In genomic region chr17:84958411-84958911, GRCm38 (mm10) we compare ENCODE assay signal across 8 mouse cellular contexts. TPM values are rescaled to one million over a fixed set of nuclear protein-coding genes. Genes with fewer than 3 reads are reported as not detected.
DNase-seq lines count a peak whose midpoint lies in the region; ATAC-seq and TF ChIP-seq lines count a peak whose summit lies in the region.

No protein-coding gene starts in this region.

- H3K4me2 ChIP-seq in intestine, postnatal 0 days (replicated peaks; ENCODE audit: low read depth) = peak overlapping the region; percentile 72
- H3K4me2 ChIP-seq in midbrain, embryonic 13.5 days (replicated peaks) = peak overlapping the region; percentile 65

- peaks cover 1% of the 10 kb centered on the region; the same call in 1 of the 2 replicates for H3K79me2 ChIP-seq in heart, adult 2 months (replicated peaks; ENCODE audit: control insufficient read depth, insufficient read depth, low read length)

- no peaks in the 10 kb centered on the region for H3K27me3 ChIP-seq in heart, adult 2 months (ENCODE audit: control insufficient read depth, insufficient read depth, low read length)
- no peaks in the 10 kb centered on the region for H3K27me3 ChIP-seq in ES-Bruce4 (ENCODE audit: control insufficient read depth, insufficient read depth, low read length, poor library complexity, severe bottlenecking)
- no peaks in the 10 kb centered on the region for H3K27me3 ChIP-seq in intestine, postnatal 0 days (replicated peaks; ENCODE audit: control insufficient read depth, insufficient read depth, low read length)
- H3K27me3 ChIP-seq in midbrain, embryonic 13.5 days = no peaks in the 10 kb centered on the region

- H3K27ac ChIP-seq in heart, adult 2 months = peak overlapping the region; percentile 91
- H3K27ac ChIP-seq in ES-Bruce4 (ENCODE audit: insufficient read depth, low read length) = no peak overlapping the region
- H3K27ac ChIP-seq in embryonic fibroblast, embryonic 13.5 days (ENCODE audit: insufficient read depth, low read length) = peak overlapping the region; percentile 63; the same call in 1 of the 2 replicates
- H3K27ac ChIP-seq in intestine, postnatal 0 days (ENCODE audit: low read depth, low read length) = peak overlapping the region; percentile 93
- peak overlapping the region; percentile 95 for H3K27ac ChIP-seq in midbrain, embryonic 13.5 days

- H3K4me3 ChIP-seq in heart, adult 2 months = peak overlapping the region; percentile 92
- H3K4me3 ChIP-seq in ES-Bruce4 (ENCODE audit: low read depth, low read length) = peak overlapping the region; percentile 86
- peak overlapping the region; percentile 98 for H3K4me3 ChIP-seq in embryonic fibroblast, embryonic 13.5 days (ENCODE audit: insufficient read depth, low read length)
- H3K4me3 ChIP-seq in intestine, postnatal 0 days (ENCODE audit: low read depth, low read length) = peak overlapping the region; percentile 74
- peak overlapping the region; percentile 99 for H3K4me3 ChIP-seq in midbrain, embryonic 13.5 days (replicated peaks)

- no peak for DNase-seq in heart, adult 2 months
- DNase-seq in heart, postnatal 4 days = no peak
- no peak for DNase-seq in ovary, postnatal 10 days (ENCODE audit: low spot score)
- DNase-seq in gastrocnemius, postnatal 14 days = no peak

- no peak for TF ChIP-seq CTCF in heart, adult 2 months (IDR thresholded peaks at IDR 0.05)
- TF ChIP-seq CTCF in ES-Bruce4 (IDR thresholded peaks at IDR 0.05; ENCODE audit: low read depth, low read length) = no peak
- TF ChIP-seq CTCF in embryonic fibroblast, embryonic 13.5 days (IDR thresholded peaks at IDR 0.05; ENCODE audit: borderline replicate concordance, insufficient read depth, low read length) = no peak
- TF ChIP-seq CTCF in intestine, postnatal 0 days (IDR thresholded peaks at IDR 0.05; ENCODE audit: low read depth) = no peak

- intact Hi-C loops in heart, adult 2 months (cut with DNase I) = loop anchor here (5.0 kb wide), 3 partner anchors 81 to 166 kb away; partner anchors contain the start of genes Camkmt, Lrpprc and Prepl
- intact Hi-C loops in gastrocnemius, postnatal 14 days (cut with DNase I; ENCODE audit: low total_unique reads) = no loop called here

- H3K36me3 ChIP-seq in heart, adult 2 months (ENCODE audit: control insufficient read depth, insufficient read depth, low read length) = peaks cover 6% of the 10 kb centered on the region
- peaks cover 2% of the 10 kb centered on the region for H3K36me3 ChIP-seq in ES-Bruce4 (ENCODE audit: control insufficient read depth, insufficient read depth, low read length, poor library complexity, severe bottlenecking)
- no peaks in the 10 kb centered on the region for H3K36me3 ChIP-seq in intestine, postnatal 0 days (ENCODE audit: control insufficient read depth, insufficient read depth)
- no peaks in the 10 kb centered on the region for H3K36me3 ChIP-seq in midbrain, embryonic 13.5 days

- no peak for TF ChIP-seq EP300 in heart, adult 2 months (IDR thresholded peaks at IDR 0.05; ENCODE audit: insufficient read depth, low read depth, low read length)
- TF ChIP-seq EP300 in ES-Bruce4 (IDR thresholded peaks at IDR 0.05; ENCODE audit: insufficient read depth, low read depth, low read length) = no peak

- peak overlapping the region; percentile 89 for H3K9ac ChIP-seq in heart, adult 2 months (ENCODE audit: low read depth, low read length)
- H3K9ac ChIP-seq in ES-Bruce4 (ENCODE audit: low read depth, poor library complexity, severe bottlenecking) = peak overlapping the region; percentile 96
- peak overlapping the region; percentile 99 for H3K9ac ChIP-seq in intestine, postnatal 0 days (ENCODE audit: low read depth, low read length)
- H3K9ac ChIP-seq in midbrain, embryonic 13.5 days (replicated peaks) = peak overlapping the region; percentile 98

- H3K4me1 ChIP-seq in heart, adult 2 months (ENCODE audit: control insufficient read depth, insufficient read depth, low read length) = peaks cover 4% of the 10 kb centered on the region
- H3K4me1 ChIP-seq in ES-Bruce4 (ENCODE audit: control insufficient read depth, insufficient read depth, low read length) = no peaks in the 10 kb centered on the region
- H3K4me1 ChIP-seq in embryonic fibroblast, embryonic 13.5 days (ENCODE audit: control insufficient read depth, insufficient read depth, low read length) = peaks cover 2% of the 10 kb centered on the region; the same call in 1 of the 2 replicates
- no peaks in the 10 kb centered on the region for H3K4me1 ChIP-seq in intestine, postnatal 0 days (replicated peaks; ENCODE audit: control insufficient read depth, insufficient read depth, low read length)
- H3K4me1 ChIP-seq in midbrain, embryonic 13.5 days (replicated peaks) = peaks cover 34% of the 10 kb centered on the region

- no peak for TF ChIP-seq POLR2A in heart, adult 2 months (IDR thresholded peaks at IDR 0.05; ENCODE audit: insufficient read depth, low read depth, low read length)
- no peak for TF ChIP-seq POLR2A in ES-Bruce4 (IDR thresholded peaks at IDR 0.05; ENCODE audit: insufficient read depth, low read length)
- TF ChIP-seq POLR2A in embryonic fibroblast, embryonic 13.5 days (IDR thresholded peaks at IDR 0.05; ENCODE audit: low read depth, low read length) = no peak

- H3K9me3 ChIP-seq in ES-Bruce4 (replicated peaks; ENCODE audit: control insufficient read depth, insufficient read depth, low read length, poor library complexity, severe bottlenecking) = no peaks in the 10 kb centered on the region
- H3K9me3 ChIP-seq in intestine, postnatal 0 days (ENCODE audit: control insufficient read depth) = no peaks in the 10 kb centered on the region
- H3K9me3 ChIP-seq in midbrain, embryonic 13.5 days = no peaks in the 10 kb centered on the region

- WGBS in heart, adult 2 months = under 1% methylated on average over 48 of the region's 52 CpGs
- WGBS in intestine, postnatal 0 days = under 1% methylated on average over 38 of the region's 52 CpGs
- under 1% methylated on average over 46 of the region's 52 CpGs for WGBS in midbrain, embryonic 13.5 days

- no peak for ATAC-seq in intestine, postnatal 0 days
- ATAC-seq in midbrain, embryonic 13.5 days = peak; percentile 2

RNA-seq across cellular contexts. Expression of gene Ppm1b, which starts 1.9 kb away (rescaled TPM):
- 100 to 1,000 TPM; 119 to 137 TPM for total RNA-seq in heart, adult 2 months (2021)
- 39.0 and 84.7 TPM in 2 replicates for polyA plus RNA-seq in heart, adult 2 months (2012; rRNA removed)
- total RNA-seq in heart, postnatal 4 days (2021) = 10 to 100 TPM; 85.6 to 91.3 TPM
- polyA plus RNA-seq in ES-Bruce4 (2011; ENCODE audit: insufficient read depth, insufficient read length, low read depth, missing spikeins) = 147 and 150 TPM in 2 replicates
- polyA plus RNA-seq in embryonic fibroblast, embryonic 13.5 days (2011; ENCODE audit: insufficient read length, low read depth, missing spikeins) = 56.9 and 63.1 TPM in 2 replicates
- polyA plus RNA-seq in intestine, postnatal 0 days (2015; fragmentation: Nextera tagmentation; extraction: Ambion mirVana) = 59.2 and 64.3 TPM in 2 replicates
- 95.8 and 101 TPM in 2 replicates for polyA plus RNA-seq in midbrain, embryonic 13.5 days (2015; fragmentation: Nextera tagmentation; extraction: Ambion mirVana)
- total RNA-seq in gastrocnemius, postnatal 14 days (2021) = 100 to 1,000 TPM; 137 to 144 TPM
